Mouse (Mus musculus): ENCODE results near the gene Klhl2. TPM values are rescaled to one million over a fixed set of nuclear protein-coding genes. Genes with fewer than 3 reads are reported as not detected.

Klhl2 gene
- polyA plus RNA-seq (2014; fragmentation: Nextera tagmentation; extraction: Ambion mirVana), result 12.4 and 18.1 TPM in 2 replicates

GRCm38 (mm10) chr8:64849897-64850541, at the start of gene Klhl2:
Gene Klhl2, minus strand, starts transcription at chr8:64850017.
- ATAC-seq (replicated peaks; ENCODE audit: low FRiP score, low TSS enrichment, low read depth), result peak; percentile 88

GRCm38 (mm10) chr8:64898710-64899109, 48.9 kb upstream of the Klhl2 start:
- H3K4me1 ChIP-seq (replicated peaks; ENCODE audit: control insufficient read depth, insufficient read depth, low read length), result no peaks in the 10 kb centered on the region
- 15% methylated on average over 4 of the region's 4 CpGs for WGBS
- H3K36me3 ChIP-seq (ENCODE audit: control insufficient read depth, insufficient read depth, low read length), result no peaks in the 10 kb centered on the region
- no peaks in the 10 kb centered on the region for H3K27me3 ChIP-seq (replicated peaks; ENCODE audit: control insufficient read depth, insufficient read depth, low read length)
- H3K9ac ChIP-seq (ENCODE audit: low read length), result no peak overlapping the region
- no peak overlapping the region for H3K4me2 ChIP-seq (ENCODE audit: low read length)
- ATAC-seq (replicated peaks; ENCODE audit: low FRiP score, low TSS enrichment, low read depth), result no peak
- H3K9me3 ChIP-seq (ENCODE audit: control insufficient read depth, low read length), result no peaks in the 10 kb centered on the region
- H3K4me3 ChIP-seq (ENCODE audit: low read depth, low read length), result no peak overlapping the region
- no peak overlapping the region for H3K27ac ChIP-seq (ENCODE audit: low read depth)
- peak; percentile 15 for DNase-seq (ENCODE audit: low spot score)

More at GRCm38 (mm10) chr8:64849897-64850541, at the start of gene Klhl2:
- DNase-seq (ENCODE audit: low spot score), result peak; percentile 81
- H3K4me2 ChIP-seq (ENCODE audit: low read length), result peak within 1 kb of the TSS; percentile 63
- H3K4me1 ChIP-seq (replicated peaks; ENCODE audit: control insufficient read depth, insufficient read depth, low read length), result peaks cover 9% of the 10 kb centered on the region; the same call in 1 of the 2 replicates
- peak within 1 kb of the TSS; percentile 86 for H3K4me3 ChIP-seq (ENCODE audit: low read depth, low read length)
- no peaks in the 10 kb centered on the region for H3K9me3 ChIP-seq (ENCODE audit: control insufficient read depth, low read length)
- H3K27ac ChIP-seq (ENCODE audit: low read depth), result peak within 1 kb of the TSS; percentile 33
- under 1% methylated on average over 58 of the region's 68 CpGs for WGBS
- peak within 1 kb of the TSS; percentile 70 for H3K9ac ChIP-seq (ENCODE audit: low read length)
- H3K36me3 ChIP-seq (ENCODE audit: control insufficient read depth, insufficient read depth, low read length), result no peaks in the 10 kb centered on the region
- no peaks in the 10 kb centered on the region for H3K27me3 ChIP-seq (replicated peaks; ENCODE audit: control insufficient read depth, insufficient read depth, low read length)

- Histone ChIP-seq H3K27ac (ENCODE audit: low read depth) (no peak overlapping the region), H3K36me3 (ENCODE audit: control insufficient read depth, insufficient read depth, low read length) (no peaks in the 10 kb centered on the region), H3K4me2 (ENCODE audit: low read length) (no peak overlapping the region), H3K27me3 (replicated peaks; ENCODE audit: control insufficient read depth, insufficient read depth, low read length) (no peaks in the 10 kb centered on the region), H3K9ac (ENCODE audit: low read length) (no peak overlapping the region), H3K4me1 (replicated peaks; ENCODE audit: control insufficient read depth, insufficient read depth, low read length) (no peaks in the 10 kb centered on the region), H3K4me3 (ENCODE audit: low read depth, low read length) (no peak overlapping the region), H3K9me3 (ENCODE audit: control insufficient read depth, low read length) (no peaks in the 10 kb centered on the region)
- DNase-seq (ENCODE audit: low spot score) (no peak), ATAC-seq (replicated peaks; ENCODE audit: low FRiP score, low TSS enrichment, low read depth) (no peak)
- WGBS, result 89% methylated on average over 5 of the region's 5 CpGs
Observed at GRCm38 (mm10) chr8:64896731-64897130, 46.9 kb upstream of the Klhl2 start.

GRCm38 (mm10) chr8:64880619-64881200, 30.9 kb upstream of the Klhl2 start:
- Histone ChIP-seq H3K4me2 (ENCODE audit: low read length) (peak overlapping the region; percentile 11; the same call in 1 of the 2 replicates), H3K27me3 (replicated peaks; ENCODE audit: control insufficient read depth, insufficient read depth, low read length) (no peaks in the 10 kb centered on the region), H3K4me3 (ENCODE audit: low read depth, low read length) (no peak overlapping the region), H3K9ac (ENCODE audit: low read length) (no peak overlapping the region), H3K36me3 (ENCODE audit: control insufficient read depth, insufficient read depth, low read length) (no peaks in the 10 kb centered on the region), H3K27ac (ENCODE audit: low read depth) (no peak overlapping the region), H3K4me1 (replicated peaks; ENCODE audit: control insufficient read depth, insufficient read depth, low read length) (no peaks in the 10 kb centered on the region), H3K9me3 (ENCODE audit: control insufficient read depth, low read length) (no peaks in the 10 kb centered on the region)
- WGBS, result 30% methylated on average over 13 of the region's 13 CpGs
- no peak for ATAC-seq (replicated peaks; ENCODE audit: low FRiP score, low TSS enrichment, low read depth)
- DNase-seq (ENCODE audit: low spot score), result peak; percentile 48

GRCm38 (mm10) chr8:64877630-64878312, 28.0 kb upstream of the Klhl2 start:
- Histone ChIP-seq H3K9me3 (ENCODE audit: control insufficient read depth, low read length) (no peaks in the 10 kb centered on the region), H3K36me3 (ENCODE audit: control insufficient read depth, insufficient read depth, low read length) (no peaks in the 10 kb centered on the region), H3K4me2 (ENCODE audit: low read length) (no peak overlapping the region), H3K4me1 (replicated peaks; ENCODE audit: control insufficient read depth, insufficient read depth, low read length) (no peaks in the 10 kb centered on the region), H3K9ac (ENCODE audit: low read length) (no peak overlapping the region), H3K4me3 (ENCODE audit: low read depth, low read length) (no peak overlapping the region), H3K27ac (ENCODE audit: low read depth) (no peak overlapping the region), H3K27me3 (replicated peaks; ENCODE audit: control insufficient read depth, insufficient read depth, low read length) (no peaks in the 10 kb centered on the region)
- ATAC-seq (replicated peaks; ENCODE audit: low FRiP score, low TSS enrichment, low read depth) (no peak), DNase-seq (ENCODE audit: low spot score) (no peak)
- 81% methylated on average over 22 of the region's 22 CpGs for WGBS

GRCm38 (mm10) chr8:64871469-64872165, 21.8 kb upstream of the Klhl2 start:
- no peak overlapping the region for H3K4me2 ChIP-seq (ENCODE audit: low read length)
- WGBS, result 73% methylated on average over 12 of the region's 12 CpGs

GRCm38 (mm10) chr8:64870218-64870617, 20.4 kb upstream of the Klhl2 start:
- WGBS, result 49% methylated on average over 2 of the region's 2 CpGs
- Histone ChIP-seq H3K27ac (ENCODE audit: low read depth) (no peak overlapping the region), H3K4me3 (ENCODE audit: low read depth, low read length) (no peak overlapping the region), H3K9me3 (ENCODE audit: control insufficient read depth, low read length) (0 out of 2 replicates have a peak, but pooled peaks cover 3% of the 10 kb centered on the region), H3K9ac (ENCODE audit: low read length) (no peak overlapping the region), H3K4me1 (replicated peaks; ENCODE audit: control insufficient read depth, insufficient read depth, low read length) (no peaks in the 10 kb centered on the region), H3K4me2 (ENCODE audit: low read length) (no peak overlapping the region), H3K36me3 (ENCODE audit: control insufficient read depth, insufficient read depth, low read length) (no peaks in the 10 kb centered on the region), H3K27me3 (replicated peaks; ENCODE audit: control insufficient read depth, insufficient read depth, low read length) (no peaks in the 10 kb centered on the region)
- ATAC-seq (replicated peaks; ENCODE audit: low FRiP score, low TSS enrichment, low read depth), result no peak
- no peak for DNase-seq (ENCODE audit: low spot score)

More at GRCm38 (mm10) chr8:64871469-64872165, 21.8 kb upstream of the Klhl2 start:
- no peak overlapping the region for H3K4me3 ChIP-seq (ENCODE audit: low read depth, low read length)
- no peak for DNase-seq (ENCODE audit: low spot score)
- no peaks in the 10 kb centered on the region for H3K27me3 ChIP-seq (replicated peaks; ENCODE audit: control insufficient read depth, insufficient read depth, low read length)
- ATAC-seq (replicated peaks; ENCODE audit: low FRiP score, low TSS enrichment, low read depth), result no peak
- no peaks in the 10 kb centered on the region for H3K36me3 ChIP-seq (ENCODE audit: control insufficient read depth, insufficient read depth, low read length)
- 0 out of 2 replicates have a peak, but pooled peaks cover 3% of the 10 kb centered on the region for H3K9me3 ChIP-seq (ENCODE audit: control insufficient read depth, low read length)
- H3K9ac ChIP-seq (ENCODE audit: low read length), result no peak overlapping the region
- no peak overlapping the region for H3K27ac ChIP-seq (ENCODE audit: low read depth)
- H3K4me1 ChIP-seq (replicated peaks; ENCODE audit: control insufficient read depth, insufficient read depth, low read length), result no peaks in the 10 kb centered on the region
